Mouse (Mus musculus) heart, adult 2 months (tissue): ENCODE measurements around the gene Tifab.

Source experiments
- CTCF ChIP-seq: fragments of 200-600 bp; IDR thresholded peaks from 2 replicates; pipeline ENCODE4 v1.8.1; 2022; ENCODE audit warnings: antibody characterized with exemption, mild to moderate bottlenecking, moderate library complexity
- EP300 ChIP-seq: fragments of 200-500 bp; IDR thresholded peaks from 2 replicates; pipeline ENCODE4 v1.6.1; 2011; ENCODE audit warnings: low read depth, low read length, control low read depth; ENCODE audit not compliant: insufficient read depth

GRCm38 (mm10) chr13:56136200-56136599, 42.5 kb downstream of the Tifab start, which contains the start of gene H2afy:
- TF ChIP-seq CTCF (no peak), EP300 (no peak)
